Mouse (Mus musculus) embryonic facial prominence, embryonic 15.5 days (tissue): Measurements from ENCODE around the gene Slc41a2. TPM values are rescaled to one million over a fixed set of nuclear protein-coding genes. Genes with fewer than 3 reads are reported as not detected.

Experiments used
- ATAC-seq: fragments of 200-750 bp; cut with Nextera tagmentation; 2 replicates; pipeline ENCODE4 v1.8.0; 2017; ENCODE audit warnings: low read depth, moderate TSS enrichment; ENCODE audit not compliant: insufficient number of reproducible peaks, low FRiP score, low TSS enrichment
- H3K27ac ChIP-seq: fragments of 300-500 bp; sonication (generic); replicated peaks from 2 replicates; pipeline ENCODE4 v1.5.1; 2015; ENCODE audit warnings: mild to moderate bottlenecking, inconsistent platforms
- H3K27me3 ChIP-seq: fragments of 300-500 bp; sonication (generic); 2 replicates; pipeline ENCODE4 v1.6.1; 2015; ENCODE audit warnings: inconsistent platforms
- H3K36me3 ChIP-seq: fragments of 300-500 bp; sonication (generic); 2 replicates; pipeline ENCODE4 v1.6.1; 2015; ENCODE audit warnings: mild to moderate bottlenecking, inconsistent platforms
- H3K4me1 ChIP-seq: fragments of 300-500 bp; sonication (generic); 2 replicates; pipeline ENCODE4 v1.6.1; 2015; ENCODE audit warnings: inconsistent platforms
- H3K4me2 ChIP-seq: fragments of 300-500 bp; sonication (generic); replicated peaks from 2 replicates; pipeline ENCODE4 v1.6.1; 2015; ENCODE audit warnings: mild to moderate bottlenecking, inconsistent platforms
- H3K4me3 ChIP-seq: fragments of 300-500 bp; sonication (generic); replicated peaks from 2 replicates; pipeline ENCODE4 v1.5.1; 2015; ENCODE audit warnings: mild to moderate bottlenecking, inconsistent platforms
- H3K9ac ChIP-seq: fragments of 300-500 bp; sonication (generic); 2 replicates; pipeline ENCODE4 v1.6.1; 2015; ENCODE audit warnings: inconsistent platforms
- H3K9me3 ChIP-seq: fragments of 300-500 bp; sonication (generic); replicated peaks from 2 replicates; pipeline ENCODE4 v1.6.1; 2016; ENCODE audit warnings: inconsistent platforms
- WGBS: fragments of 180-500 bp; shearing (Covaris S2); methylation state at CpG from one replicate; pipeline ENCODE4 v1.1.7; 2015; 5-methylcytosine and 5-hydroxymethylcytosine counted together
- polyA plus RNA-seq: library from polyadenylated mRNA; unstranded; fragments of >200 nt; fragmentation: Nextera tagmentation; extraction: Ambion mirVana; gene quantifications from 2 replicates; pipeline ENCODE4 v1.2.1, GENCODE M21; 2015

Slc41a2 gene
- polyA plus RNA-seq, 1 experiment from 2014 or later, result 2.3 TPM

- H3K36me3 ChIP-seq, result no peaks in the 10 kb centered on the region
- H3K9ac ChIP-seq, result no peak overlapping the region
- H3K27ac ChIP-seq, result no peak overlapping the region
- no peaks in the 10 kb centered on the region for H3K9me3 ChIP-seq
- no peaks in the 10 kb centered on the region for H3K4me1 ChIP-seq
- no peak overlapping the region for H3K4me2 ChIP-seq
- no peak for ATAC-seq
- no peaks in the 10 kb centered on the region for H3K27me3 ChIP-seq
- no peak overlapping the region for H3K4me3 ChIP-seq
- WGBS, result 53% methylated on average over 3 of the region's 3 CpGs
Measured at GRCm38 (mm10) chr10:83301054-83301453, 36.6 kb downstream of the Slc41a2 start.

- Histone ChIP-seq H3K27me3 (peaks cover 5% of the 10 kb centered on the region), H3K9ac (no peak overlapping the region), H3K4me2 (no peak overlapping the region), H3K9me3 (no peaks in the 10 kb centered on the region), H3K27ac (no peak overlapping the region), H3K4me1 (no peaks in the 10 kb centered on the region), H3K36me3 (no peaks in the 10 kb centered on the region), H3K4me3 (no peak overlapping the region)
- 52% methylated on average over 4 of the region's 4 CpGs for WGBS
- no peak for ATAC-seq
Measured at GRCm38 (mm10) chr10:83297017-83297416, 40.7 kb downstream of the Slc41a2 start.

- Histone ChIP-seq H3K4me1 (no peaks in the 10 kb centered on the region), H3K27ac (no peak overlapping the region), H3K27me3 (peaks cover 5% of the 10 kb centered on the region), H3K36me3 (no peaks in the 10 kb centered on the region), H3K4me3 (no peak overlapping the region), H3K9ac (no peak overlapping the region), H3K9me3 (no peaks in the 10 kb centered on the region), H3K4me2 (no peak overlapping the region)
- WGBS, result 11% methylated on average over 9 of the region's 9 CpGs
- no peak for ATAC-seq
Measured at GRCm38 (mm10) chr10:83294746-83295145, 42.9 kb downstream of the Slc41a2 start.

GRCm38 (mm10) chr10:83293352-83293751 is 44.3 kb downstream of the Slc41a2 start:
- H3K27ac ChIP-seq, result no peak overlapping the region
- H3K4me1 ChIP-seq, result no peaks in the 10 kb centered on the region
- no peak overlapping the region for H3K4me3 ChIP-seq
- no peaks in the 10 kb centered on the region for H3K36me3 ChIP-seq
- peaks cover 5% of the 10 kb centered on the region for H3K27me3 ChIP-seq
- H3K9ac ChIP-seq, result no peak overlapping the region
- ATAC-seq, result no peak
- H3K4me2 ChIP-seq, result no peak overlapping the region
- H3K9me3 ChIP-seq, result no peaks in the 10 kb centered on the region
- 69% methylated on average over 9 of the region's 9 CpGs for WGBS

- no peak for ATAC-seq
- WGBS, result 86% methylated on average over 11 of the region's 11 CpGs
- peaks cover 5% of the 10 kb centered on the region for H3K27me3 ChIP-seq
Measured at GRCm38 (mm10) chr10:83291731-83292130, 46.0 kb downstream of the Slc41a2 start.

GRCm38 (mm10) chr10:83287828-83288227 is 49.9 kb downstream of the Slc41a2 start:
- Histone ChIP-seq H3K27ac (no peak overlapping the region), H3K9me3 (no peaks in the 10 kb centered on the region), H3K4me1 (no peaks in the 10 kb centered on the region), H3K9ac (no peak overlapping the region), H3K4me2 (no peak overlapping the region), H3K36me3 (no peaks in the 10 kb centered on the region), H3K27me3 (no peaks in the 10 kb centered on the region), H3K4me3 (no peak overlapping the region)
- 57% methylated on average over 6 of the region's 6 CpGs for WGBS
- no peak for ATAC-seq

More at GRCm38 (mm10) chr10:83291731-83292130, 46.0 kb downstream of the Slc41a2 start:
- Histone ChIP-seq H3K4me2 (no peak overlapping the region), H3K4me1 (no peaks in the 10 kb centered on the region), H3K4me3 (no peak overlapping the region), H3K9me3 (no peaks in the 10 kb centered on the region), H3K9ac (no peak overlapping the region), H3K27ac (no peak overlapping the region), H3K36me3 (no peaks in the 10 kb centered on the region)

GRCm38 (mm10) chr10:83286399-83286798 is 51.3 kb downstream of the Slc41a2 start:
- ATAC-seq, result no peak
- no peak overlapping the region for H3K27ac ChIP-seq
- 44% methylated on average over 7 of the region's 7 CpGs for WGBS

GRCm38 (mm10) chr10:83285724-83286256 is 51.9 kb downstream of the Slc41a2 start:
- no peak for ATAC-seq
- H3K4me3 ChIP-seq, result no peak overlapping the region
- no peaks in the 10 kb centered on the region for H3K4me1 ChIP-seq
- 44% methylated on average over 7 of the region's 7 CpGs for WGBS
- no peaks in the 10 kb centered on the region for H3K27me3 ChIP-seq
- H3K4me2 ChIP-seq, result no peak overlapping the region
- no peak overlapping the region for H3K27ac ChIP-seq
- no peaks in the 10 kb centered on the region for H3K36me3 ChIP-seq
- H3K9me3 ChIP-seq, result no peaks in the 10 kb centered on the region
- H3K9ac ChIP-seq, result no peak overlapping the region

More at GRCm38 (mm10) chr10:83286399-83286798, 51.3 kb downstream of the Slc41a2 start:
- no peaks in the 10 kb centered on the region for H3K4me1 ChIP-seq
- no peak overlapping the region for H3K9ac ChIP-seq
- H3K36me3 ChIP-seq, result no peaks in the 10 kb centered on the region
- H3K27me3 ChIP-seq, result no peaks in the 10 kb centered on the region
- no peak overlapping the region for H3K4me3 ChIP-seq
- no peaks in the 10 kb centered on the region for H3K9me3 ChIP-seq
- H3K4me2 ChIP-seq, result no peak overlapping the region

- Histone ChIP-seq H3K4me2 (no peak overlapping the region), H3K27ac (no peak overlapping the region), H3K27me3 (no peaks in the 10 kb centered on the region), H3K9ac (no peak overlapping the region), H3K9me3 (no peaks in the 10 kb centered on the region), H3K4me3 (no peak overlapping the region), H3K36me3 (no peaks in the 10 kb centered on the region), H3K4me1 (no peaks in the 10 kb centered on the region)
- no peak for ATAC-seq
- 87% methylated on average over 4 of the region's 4 CpGs for WGBS
Measured at GRCm38 (mm10) chr10:83284916-83285315, 52.8 kb downstream of the Slc41a2 start.

GRCm38 (mm10) chr10:83266731-83267130 is 71.0 kb downstream of the Slc41a2 start:
- no peak overlapping the region for H3K9ac ChIP-seq
- H3K9me3 ChIP-seq, result no peaks in the 10 kb centered on the region
- no peak overlapping the region for H3K4me2 ChIP-seq
- H3K4me1 ChIP-seq, result no peaks in the 10 kb centered on the region
- no peaks in the 10 kb centered on the region for H3K27me3 ChIP-seq
- ATAC-seq, result no peak
- 35% methylated on average over 13 of the region's 13 CpGs for WGBS
- no peaks in the 10 kb centered on the region for H3K36me3 ChIP-seq
- H3K4me3 ChIP-seq, result no peak overlapping the region
- no peak overlapping the region for H3K27ac ChIP-seq

- WGBS, result 79% methylated on average over 5 of the region's 5 CpGs
Measured at GRCm38 (mm10) chr10:83266241-83266640, 71.4 kb downstream of the Slc41a2 start.

GRCm38 (mm10) chr10:83264680-83265079 is 73.0 kb downstream of the Slc41a2 start:
- ATAC-seq, result no peak
- WGBS, result 37% methylated on average over 8 of the region's 8 CpGs
- no peak overlapping the region for H3K27ac ChIP-seq
- no peak overlapping the region for H3K4me2 ChIP-seq
- H3K4me3 ChIP-seq, result no peak overlapping the region
- no peaks in the 10 kb centered on the region for H3K9me3 ChIP-seq
- H3K4me1 ChIP-seq, result no peaks in the 10 kb centered on the region
- H3K9ac ChIP-seq, result no peak overlapping the region
- H3K36me3 ChIP-seq, result no peaks in the 10 kb centered on the region
- no peaks in the 10 kb centered on the region for H3K27me3 ChIP-seq

More at GRCm38 (mm10) chr10:83266241-83266640, 71.4 kb downstream of the Slc41a2 start:
- Histone ChIP-seq H3K9ac (no peak overlapping the region), H3K27me3 (no peaks in the 10 kb centered on the region), H3K4me1 (no peaks in the 10 kb centered on the region), H3K4me2 (no peak overlapping the region), H3K4me3 (no peak overlapping the region), H3K36me3 (no peaks in the 10 kb centered on the region), H3K9me3 (no peaks in the 10 kb centered on the region), H3K27ac (no peak overlapping the region)
- ATAC-seq, result no peak
